Mouse (Mus musculus) midbrain, embryonic 15.5 days (tissue): ENCODE results near the gene Rsrc1. TPM values are rescaled to one million over a fixed set of nuclear protein-coding genes. Genes with fewer than 3 reads are reported as not detected.

Experiments
- ATAC-seq: fragments of 200-750 bp; cut with Nextera tagmentation; replicated peaks from 2 replicates; pipeline ENCODE4 v1.8.0; 2017; ENCODE audit warnings: moderate TSS enrichment
- H3K27ac ChIP-seq: fragments of 300-500 bp; sonication (generic); 2 replicates; pipeline ENCODE4 v1.5.1; 2015; ENCODE audit warnings: mild to moderate bottlenecking, inconsistent platforms
- H3K27me3 ChIP-seq: fragments of 300-500 bp; sonication (generic); replicated peaks from 2 replicates; pipeline ENCODE4 v1.6.1; 2015; ENCODE audit warnings: inconsistent platforms
- H3K36me3 ChIP-seq: fragments of 300-500 bp; sonication (generic); replicated peaks from 2 replicates; pipeline ENCODE4 v1.6.1; 2015; ENCODE audit warnings: inconsistent platforms
- H3K4me1 ChIP-seq: fragments of 300-500 bp; sonication (generic); 2 replicates; pipeline ENCODE4 v1.6.1; 2015; ENCODE audit warnings: inconsistent platforms
- H3K4me2 ChIP-seq: fragments of 300-500 bp; sonication (generic); 2 replicates; pipeline ENCODE4 v1.6.1; 2015; ENCODE audit warnings: inconsistent platforms, mild to moderate bottlenecking, moderate library complexity
- H3K4me3 ChIP-seq: fragments of 300-500 bp; sonication (generic); 2 replicates; pipeline ENCODE4 v1.5.1; 2015; ENCODE audit warnings: mild to moderate bottlenecking, inconsistent platforms
- H3K9ac ChIP-seq: fragments of 300-500 bp; sonication (generic); 2 replicates; pipeline ENCODE4 v1.6.1; 2015; ENCODE audit warnings: mild to moderate bottlenecking, inconsistent platforms
- H3K9me3 ChIP-seq: fragments of 300-500 bp; sonication (generic); 2 replicates; pipeline ENCODE4 v1.6.1; 2016; ENCODE audit warnings: inconsistent platforms
- WGBS: fragments of 180-500 bp; shearing (Covaris S2); methylation state at CpG from one replicate; pipeline ENCODE4 v1.1.7; 2015; ENCODE audit warnings: mixed read lengths; 5-methylcytosine and 5-hydroxymethylcytosine counted together
- polyA plus RNA-seq: library from polyadenylated mRNA; unstranded; fragments of >200 nt; fragmentation: Nextera tagmentation; extraction: Ambion mirVana; gene quantifications from 2 replicates; pipeline ENCODE4 v1.2.1, GENCODE M21; 2015

Rsrc1 gene
- polyA plus RNA-seq, 1 experiment from 2014 or later, result 38.8 TPM

DNA sequence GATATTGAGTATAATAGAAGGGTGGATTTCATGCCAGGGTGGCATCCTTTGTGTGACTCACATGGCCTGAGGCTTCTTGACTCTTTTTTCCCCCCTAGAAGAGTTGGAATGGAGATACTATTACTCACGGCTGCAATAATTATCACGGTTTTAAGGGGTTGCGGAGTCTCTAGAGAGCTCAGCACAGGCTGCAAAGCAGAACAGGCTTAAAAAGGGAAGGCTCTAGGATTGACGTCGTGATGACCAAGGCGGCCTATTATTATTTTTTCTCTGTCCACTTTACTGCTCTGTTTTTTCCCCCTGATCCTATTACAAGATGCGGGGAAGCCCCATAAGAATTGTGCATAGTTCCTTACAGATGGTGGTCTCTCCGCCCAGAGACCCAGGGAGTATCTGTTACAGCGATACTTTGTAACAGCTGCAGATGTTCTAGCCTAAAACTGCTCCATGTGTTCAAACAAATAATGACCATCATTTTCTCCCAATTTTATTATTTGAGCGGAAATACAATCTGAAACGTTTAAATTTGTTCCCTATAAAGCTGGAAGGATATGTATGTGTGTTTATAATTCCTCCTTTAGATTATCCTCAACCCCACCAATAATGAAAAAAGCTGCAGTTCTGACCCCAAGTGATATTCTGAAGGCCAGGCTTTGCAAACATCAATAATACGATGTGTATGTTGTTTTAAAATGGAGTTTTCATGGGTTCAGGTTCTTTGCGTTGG, 4.1 kb upstream of the Rsrc1 start:
- Histone ChIP-seq H3K27me3 (peaks cover 13% of the 10 kb centered on the region), H3K9me3 (no peaks in the 10 kb centered on the region), H3K4me2 (peak overlapping the region; percentile 61), H3K9ac (0 out of 2 replicates have a peak overlapping the region, but pooled peaks have one; percentile 5), H3K36me3 (no peaks in the 10 kb centered on the region), H3K27ac (peak overlapping the region; percentile 71), H3K4me1 (peaks cover 40% of the 10 kb centered on the region), H3K4me3 (peak overlapping the region; percentile 48)
- ATAC-seq, result no peak
- 5% methylated on average over 13 of the region's 13 CpGs for WGBS

DNA sequence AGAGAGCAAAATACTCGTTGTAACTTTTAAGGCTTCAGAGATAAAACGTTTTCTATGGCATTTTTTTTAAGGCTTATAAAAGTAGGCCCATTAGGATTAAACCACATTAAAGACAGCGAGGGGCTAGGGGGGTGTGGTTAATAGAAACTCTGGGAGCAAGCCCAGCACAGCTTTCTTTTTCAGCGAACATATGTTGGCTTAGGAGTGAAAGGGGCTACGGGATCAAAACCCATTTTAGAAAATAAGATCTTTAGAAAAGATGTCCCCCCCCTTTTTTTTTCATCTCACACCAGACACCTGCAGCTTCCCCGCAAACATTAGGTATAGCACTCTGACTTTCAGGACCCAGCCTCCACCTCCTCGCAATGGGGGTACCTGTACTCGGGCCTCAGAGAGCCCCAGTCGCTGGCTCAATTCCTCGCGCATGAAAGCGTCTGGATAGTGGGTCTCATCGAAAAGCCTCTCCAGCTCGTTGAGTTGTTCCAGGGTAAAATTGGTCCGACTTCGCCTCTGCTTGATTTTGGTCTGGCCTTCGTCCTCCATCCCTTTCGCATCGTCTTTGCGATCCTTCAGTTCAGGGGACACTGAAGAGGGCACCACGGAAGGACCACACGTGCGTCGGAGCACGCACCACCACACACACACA, 3.3 kb upstream of the Rsrc1 start:
- Histone ChIP-seq H3K9ac (peak overlapping the region; percentile 21; the same call in 1 of the 2 replicates), H3K4me3 (peak overlapping the region; percentile 48), H3K4me2 (peak overlapping the region; percentile 61), H3K9me3 (no peaks in the 10 kb centered on the region), H3K27me3 (peaks cover 13% of the 10 kb centered on the region), H3K36me3 (no peaks in the 10 kb centered on the region), H3K27ac (peak overlapping the region; percentile 71), H3K4me1 (peaks cover 38% of the 10 kb centered on the region)
- no peak for ATAC-seq
- 1% methylated on average over 25 of the region's 25 CpGs for WGBS

DNA sequence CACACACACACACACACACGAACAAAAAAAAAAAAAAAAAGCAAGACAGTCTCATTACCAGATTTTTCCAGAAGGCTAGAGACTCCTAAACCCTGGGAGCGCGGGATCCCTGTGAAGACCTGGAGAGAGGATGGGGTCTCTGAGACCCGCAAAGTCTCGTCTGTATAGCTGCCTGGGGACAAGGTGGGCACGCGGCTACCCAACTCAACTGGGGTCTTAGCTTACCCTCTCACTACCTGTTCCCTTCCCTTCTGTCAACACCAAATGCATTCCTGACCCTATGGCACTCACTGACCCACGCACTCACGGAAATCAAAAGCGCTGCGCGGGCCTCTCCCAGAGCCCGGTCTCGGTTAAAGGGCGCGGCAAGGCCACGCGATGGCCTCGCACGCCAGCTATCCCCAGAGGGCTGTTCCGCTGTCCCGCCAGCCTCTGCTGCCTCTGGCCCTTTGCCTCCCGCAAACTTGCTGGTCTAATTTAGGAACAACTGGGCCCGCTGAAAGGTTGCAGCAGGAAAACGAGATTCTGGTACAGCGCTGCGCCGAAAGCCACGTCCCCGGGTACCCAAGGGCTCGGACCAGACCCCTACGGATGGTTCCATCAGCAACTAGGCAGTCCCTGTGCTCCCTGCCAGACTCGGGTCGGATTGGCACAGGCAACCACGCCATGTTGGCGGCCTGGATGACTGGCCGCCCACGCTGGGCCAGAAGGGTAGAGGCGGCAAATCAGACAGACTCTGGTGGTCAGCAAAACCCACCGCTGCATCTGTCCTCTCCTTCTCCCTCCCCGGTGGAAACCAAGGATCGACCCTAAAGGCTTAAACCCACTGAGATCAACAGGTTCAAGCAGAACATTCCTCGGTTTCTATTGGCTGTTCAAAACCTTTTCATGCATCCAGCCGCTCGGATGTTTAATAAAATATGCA, 2.5 kb upstream of the Rsrc1 start:
- H3K9me3 ChIP-seq, result no peaks in the 10 kb centered on the region
- H3K27ac ChIP-seq, result peak overlapping the region; percentile 71
- H3K27me3 ChIP-seq, result peaks cover 11% of the 10 kb centered on the region
- no peaks in the 10 kb centered on the region for H3K36me3 ChIP-seq
- under 1% methylated on average over 45 of the region's 45 CpGs for WGBS
- peak overlapping the region; percentile 21 for H3K9ac ChIP-seq
- no peak for ATAC-seq
- peak overlapping the region; percentile 61 for H3K4me2 ChIP-seq
- H3K4me1 ChIP-seq, result peaks cover 31% of the 10 kb centered on the region
- H3K4me3 ChIP-seq, result peak overlapping the region; percentile 48

DNA sequence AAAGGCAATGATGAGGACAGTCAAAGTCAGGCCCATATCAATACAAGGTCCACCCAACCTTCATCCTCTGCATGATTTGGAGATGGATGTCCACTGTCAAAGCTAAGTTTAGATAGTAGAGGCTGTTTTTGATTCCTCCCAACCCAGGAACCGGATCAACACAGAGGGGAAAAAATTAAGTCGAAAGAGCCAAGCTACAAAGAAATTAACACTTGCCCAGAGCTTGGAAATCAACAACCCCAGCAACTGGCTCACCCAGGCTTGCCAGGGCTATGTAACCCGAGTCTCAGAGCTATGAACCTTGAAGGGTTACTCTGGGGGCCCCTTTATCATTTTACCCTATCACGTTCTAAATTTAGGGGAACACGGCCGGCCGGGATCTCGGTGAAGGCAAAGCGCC, 1.7 kb upstream of the Rsrc1 start:
- peak overlapping the region; percentile 71 for H3K27ac ChIP-seq
- ATAC-seq, result no peak
- H3K4me2 ChIP-seq, result peak overlapping the region; percentile 61
- WGBS, result 2% methylated on average over 9 of the region's 9 CpGs
- H3K9ac ChIP-seq, result no peak overlapping the region
- H3K36me3 ChIP-seq, result no peaks in the 10 kb centered on the region
- H3K4me1 ChIP-seq, result peaks cover 28% of the 10 kb centered on the region
- peak overlapping the region; percentile 48 for H3K4me3 ChIP-seq
- peaks cover 6% of the 10 kb centered on the region for H3K27me3 ChIP-seq
- no peaks in the 10 kb centered on the region for H3K9me3 ChIP-seq

DNA sequence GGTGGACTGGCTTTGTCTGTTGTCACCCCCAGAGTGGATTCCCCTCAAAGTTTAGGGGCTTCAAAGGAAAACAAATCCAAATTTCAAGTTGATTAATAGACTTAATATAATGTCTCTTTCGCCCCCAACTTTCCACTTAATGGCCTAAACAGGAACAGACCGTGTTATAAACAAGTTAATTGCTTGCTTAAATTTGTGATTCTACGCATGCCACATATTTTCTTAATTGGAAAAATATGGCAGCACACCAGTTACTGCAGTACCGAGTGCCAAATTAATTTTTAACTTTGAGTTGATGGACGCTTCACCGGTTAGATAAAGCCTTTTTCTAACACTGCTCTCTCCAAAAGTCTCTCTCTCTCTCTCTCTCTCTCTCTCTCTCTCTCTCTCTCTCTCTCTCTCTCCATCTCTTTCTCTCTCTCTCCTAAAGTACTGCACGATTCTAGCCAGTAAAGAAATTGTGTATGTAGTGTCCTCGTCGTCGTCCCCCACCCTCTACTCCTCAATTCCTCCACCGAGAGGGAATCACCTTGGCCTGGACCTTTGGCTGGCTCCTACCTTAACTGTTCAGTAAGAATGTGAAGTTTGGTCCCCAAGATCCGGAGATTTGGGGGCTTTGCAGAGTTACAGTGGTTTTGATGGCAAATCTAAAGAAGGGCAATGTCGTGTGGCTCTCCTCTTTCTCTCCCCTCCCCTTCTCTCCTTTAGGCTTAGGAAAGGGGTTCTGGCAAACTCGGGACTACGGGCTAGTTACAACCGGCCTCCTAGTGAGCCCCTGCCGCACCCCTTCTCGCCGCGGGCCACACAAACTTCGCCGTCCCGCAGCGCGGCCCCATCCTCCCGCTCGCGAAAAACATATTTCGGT, 847 bp upstream of the Rsrc1 start:
- no peak for ATAC-seq
- Histone ChIP-seq H3K27ac (peak overlapping the region; percentile 84), H3K4me1 (peaks cover 30% of the 10 kb centered on the region), H3K4me3 (peak overlapping the region; percentile 48), H3K4me2 (peak overlapping the region; percentile 61), H3K27me3 (peaks cover under 1% of the 10 kb centered on the region; the same call in 1 of the 2 replicates), H3K9ac (peak overlapping the region; percentile 63), H3K9me3 (no peaks in the 10 kb centered on the region), H3K36me3 (no peaks in the 10 kb centered on the region)
- WGBS, result 2% methylated on average over 29 of the region's 29 CpGs

DNA sequence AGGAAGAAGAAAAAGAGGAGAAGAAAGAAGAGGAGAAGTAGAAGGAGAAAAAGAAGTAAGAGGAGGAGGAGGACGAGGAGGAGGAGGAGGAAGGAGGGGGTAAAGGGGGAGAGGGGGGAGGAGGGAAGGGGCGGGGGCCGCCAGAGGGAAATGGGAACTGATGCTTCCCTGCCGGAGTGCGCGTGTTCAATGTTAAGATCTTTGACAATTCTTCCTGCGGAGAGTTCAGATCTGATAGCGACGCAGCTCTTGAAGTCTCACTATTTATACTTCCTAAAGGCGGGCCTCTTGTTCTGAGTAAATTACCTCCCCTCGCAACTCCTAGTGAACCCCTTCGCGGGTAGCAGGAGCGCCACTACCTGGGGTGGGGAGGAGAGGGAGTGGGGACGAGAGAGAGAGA, 516 bp downstream of the Rsrc1 start, which contains the start of gene Shox2:
Gene Shox2 (minus strand): TSS at position 66 of the 400 bp plus-strand sequence.
- peak within 1 kb of the TSS; percentile 84 for H3K27ac ChIP-seq
- peak within 1 kb of the TSS; percentile 48 for H3K4me3 ChIP-seq
- H3K27me3 ChIP-seq, result no peaks in the 10 kb centered on the region; the same call in 1 of the 2 replicates
- no peaks in the 10 kb centered on the region for H3K36me3 ChIP-seq
- ATAC-seq, result peak; percentile 31; the same call in 1 of the 2 replicates
- H3K4me1 ChIP-seq, result peaks cover 38% of the 10 kb centered on the region
- WGBS, result 0% methylated on average over 13 of the region's 15 CpGs
- peak within 1 kb of the TSS; percentile 63 for H3K9ac ChIP-seq
- no peaks in the 10 kb centered on the region for H3K9me3 ChIP-seq
- peak within 1 kb of the TSS; percentile 61 for H3K4me2 ChIP-seq

DNA sequence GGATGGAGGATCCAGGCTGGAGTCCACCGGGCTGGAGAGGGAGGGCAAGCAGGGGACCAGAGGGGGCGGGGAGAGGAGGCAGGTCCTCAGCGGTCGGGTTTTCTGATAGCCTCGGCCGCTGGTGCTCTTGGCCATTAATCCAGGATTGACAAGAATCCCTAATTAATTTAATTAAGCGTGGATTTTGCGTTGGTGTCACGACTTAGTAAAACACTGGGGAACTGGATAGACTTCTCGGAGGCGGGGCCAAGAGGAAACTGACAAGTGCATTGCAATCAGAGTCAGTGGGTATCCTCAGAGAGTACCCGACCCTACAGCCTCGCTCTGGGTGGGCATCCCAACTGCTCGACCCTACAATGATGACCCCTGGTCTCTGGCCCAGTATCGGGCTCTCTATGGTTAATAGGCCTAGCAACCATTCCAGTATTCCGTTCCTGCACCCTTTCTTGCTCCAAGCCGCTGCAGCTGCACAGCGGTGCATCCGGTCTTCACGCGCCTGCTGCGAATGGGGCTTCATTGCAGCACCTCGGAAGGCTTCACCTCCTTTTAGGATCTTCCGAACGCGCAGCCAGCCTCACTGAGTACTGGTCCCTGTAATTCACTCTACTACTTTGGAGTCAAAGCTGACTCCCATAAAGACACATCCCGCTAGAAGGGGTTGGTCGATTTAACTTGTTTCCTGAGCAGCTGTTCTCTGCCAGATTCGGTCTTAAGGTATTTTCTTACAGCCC, 1.2 kb downstream of the Rsrc1 start:
- Histone ChIP-seq H3K4me3 (peak overlapping the region; percentile 48), H3K36me3 (no peaks in the 10 kb centered on the region), H3K27ac (peak overlapping the region; percentile 84), H3K4me2 (peak overlapping the region; percentile 61), H3K4me1 (peaks cover 39% of the 10 kb centered on the region), H3K9ac (peak overlapping the region; percentile 42), H3K27me3 (no peaks in the 10 kb centered on the region; the same call in 1 of the 2 replicates), H3K9me3 (no peaks in the 10 kb centered on the region)
- WGBS, result under 1% methylated on average over 29 of the region's 29 CpGs
- peak; percentile 10 for ATAC-seq

DNA sequence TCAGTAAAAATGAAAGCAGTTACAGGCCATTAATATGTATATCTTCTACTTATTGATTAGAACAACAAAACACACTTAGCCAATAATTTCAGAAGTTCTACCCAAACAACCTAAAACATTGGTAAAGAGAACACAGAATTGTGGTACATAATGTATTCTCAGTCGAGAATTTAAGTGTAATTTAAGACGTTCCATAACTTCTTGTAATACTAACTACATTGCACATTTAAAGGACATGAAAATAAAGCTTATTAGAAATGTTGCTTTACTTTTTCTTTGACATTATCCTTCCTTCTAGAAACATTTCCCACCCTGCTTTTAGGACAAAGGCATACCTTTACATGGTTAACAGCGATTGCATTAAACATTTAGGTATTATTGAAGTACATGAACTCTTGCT, 2.3 kb downstream of the Rsrc1 start:
- WGBS, result 11% methylated on average over 3 of the region's 3 CpGs
- Histone ChIP-seq H3K4me1 (peaks cover 35% of the 10 kb centered on the region), H3K36me3 (no peaks in the 10 kb centered on the region), H3K9ac (no peak overlapping the region), H3K27ac (no peak overlapping the region), H3K4me3 (no peak overlapping the region), H3K9me3 (no peaks in the 10 kb centered on the region), H3K27me3 (no peaks in the 10 kb centered on the region; the same call in 1 of the 2 replicates), H3K4me2 (no peak overlapping the region)
- ATAC-seq, result no peak

DNA sequence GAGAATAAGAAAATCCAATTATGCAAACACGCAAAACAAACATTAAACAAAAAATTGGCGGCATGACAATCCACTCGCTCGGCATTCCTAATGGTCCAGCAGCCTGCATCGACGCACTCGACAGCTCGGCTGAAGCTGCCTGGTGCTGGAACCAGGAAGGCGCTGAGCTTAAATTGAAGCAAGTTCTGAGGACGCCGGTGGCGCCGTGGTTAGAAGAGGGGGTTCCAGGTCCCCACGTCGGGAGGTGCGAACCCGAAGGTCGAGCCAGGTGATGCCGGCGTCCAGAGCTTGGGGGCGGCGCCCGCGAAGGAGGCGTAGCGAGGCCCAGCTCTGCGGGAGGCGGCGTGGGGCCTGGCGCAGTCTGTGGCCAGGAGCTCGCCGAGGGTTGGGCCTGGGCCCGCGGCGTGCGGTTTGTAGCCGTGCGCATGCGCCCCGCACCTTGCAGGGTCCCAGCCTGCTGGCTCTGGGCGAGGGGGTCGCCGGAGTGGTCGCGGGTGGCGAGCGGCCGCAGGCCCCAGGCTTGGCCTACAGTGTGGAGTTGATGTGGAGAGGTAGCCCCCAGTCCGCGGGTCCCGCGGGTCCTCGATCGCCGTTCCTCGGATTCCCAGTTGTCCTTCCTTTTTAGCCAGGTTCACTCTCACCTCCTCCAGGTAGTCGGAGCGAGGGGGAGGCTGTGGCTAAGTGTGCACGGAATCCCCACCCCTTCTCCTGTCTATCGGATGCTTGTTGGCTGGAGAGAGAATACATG, 4.5 kb downstream of the Rsrc1 start:
- WGBS, result under 1% methylated on average over 60 of the region's 60 CpGs
- Histone ChIP-seq H3K4me2 (peak overlapping the region; percentile 70), H3K36me3 (no peaks in the 10 kb centered on the region), H3K4me1 (peaks cover 26% of the 10 kb centered on the region), H3K9me3 (no peaks in the 10 kb centered on the region), H3K4me3 (peak overlapping the region; percentile 90), H3K9ac (peak overlapping the region; percentile 84), H3K27me3 (no peaks in the 10 kb centered on the region; the same call in 1 of the 2 replicates), H3K27ac (peak overlapping the region; percentile 82)
- ATAC-seq, result peak; percentile 96

DNA sequence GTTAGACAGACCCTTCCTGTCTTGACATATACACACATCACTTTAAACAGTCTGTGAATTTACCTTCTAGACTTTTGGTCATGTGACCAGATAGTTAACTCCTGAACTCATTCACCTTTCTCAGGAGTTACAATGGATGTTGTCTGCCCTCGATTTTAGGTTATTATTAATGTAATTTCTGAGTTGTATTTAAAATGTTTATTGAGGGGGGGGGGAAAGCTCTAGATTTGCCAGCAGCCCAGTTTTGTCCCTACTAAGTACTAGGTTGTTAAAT, 5.0 kb downstream of the Rsrc1 start:
- ATAC-seq, result no peak
- Histone ChIP-seq H3K27ac (no peak overlapping the region), H3K9me3 (no peaks in the 10 kb centered on the region), H3K4me3 (peak overlapping the region; percentile 90), H3K4me1 (peaks cover 21% of the 10 kb centered on the region), H3K36me3 (no peaks in the 10 kb centered on the region), H3K4me2 (peak overlapping the region; percentile 70), H3K9ac (peak overlapping the region; percentile 84), H3K27me3 (no peaks in the 10 kb centered on the region; the same call in 1 of the 2 replicates)
- 10% methylated on average over 1 of the region's 1 CpGs for WGBS
